Mouse (Mus musculus): Measurements from ENCODE around the gene Ndel1.

The Ndel1 gene

DNA sequence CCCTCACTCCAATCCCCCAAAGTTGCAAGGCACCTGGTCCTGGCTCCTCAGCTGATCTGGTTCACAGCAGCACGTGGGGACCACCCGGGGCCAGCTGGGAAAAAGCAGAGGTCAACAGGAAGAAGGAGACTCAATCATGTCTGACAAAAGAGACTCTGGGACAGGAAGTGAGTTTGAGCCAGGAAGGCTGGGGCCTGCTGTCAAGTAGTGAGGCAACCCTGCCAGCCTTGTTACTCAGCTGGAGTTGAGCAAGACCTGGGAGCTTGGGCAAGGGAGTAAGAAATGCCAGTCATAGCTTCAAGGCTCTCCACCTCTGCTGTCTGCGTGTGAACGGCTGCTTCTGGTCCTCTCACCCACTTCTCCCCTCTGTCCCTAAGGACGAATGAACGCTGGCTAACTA is at the start of gene Ndel1:
Gene Ndel1, minus strand, starts transcription at position 111 of the 400 bp plus-strand sequence.
- in situ Hi-C loops (cut with MboI, MseI), result no loop called here

DNA sequence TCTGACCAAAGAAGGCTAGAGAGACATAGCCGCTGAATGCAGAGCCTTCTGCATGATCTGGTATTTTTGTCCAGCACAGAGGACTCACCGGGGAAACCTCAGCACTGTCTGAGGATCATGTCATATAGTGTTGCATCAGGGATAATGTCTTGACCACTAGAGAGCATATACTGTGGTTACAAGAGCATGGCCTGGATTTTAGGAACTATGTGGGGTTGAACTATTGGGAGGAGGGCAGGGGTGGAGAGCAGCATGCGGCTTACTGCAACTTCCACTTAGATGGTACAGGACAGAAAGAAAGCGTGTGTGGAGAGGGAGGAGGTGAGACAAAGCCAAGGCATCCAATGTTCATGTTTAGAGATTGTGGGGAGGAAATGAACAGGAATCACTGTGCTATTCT is 42.9 kb upstream of the Ndel1 start:
- in situ Hi-C loops (cut with MboI, MseI), result loop anchor here (5.0 kb wide), 2 partner anchors 33 to 73 kb away; no protein-coding TSS in a partner anchor

- in situ Hi-C loops (cut with MboI, MseI), result loop anchor here (5.0 kb wide), 2 partner anchors 36 to 76 kb away; no protein-coding TSS in a partner anchor
Observed at GRCm38 (mm10) chr11:68911531-68912177, 40.0 kb upstream of the Ndel1 start.

- in situ Hi-C loops (cut with MboI, MseI), result no loop called here
Observed at GRCm38 (mm10) chr11:68908846-68909503, 37.3 kb upstream of the Ndel1 start.

DNA sequence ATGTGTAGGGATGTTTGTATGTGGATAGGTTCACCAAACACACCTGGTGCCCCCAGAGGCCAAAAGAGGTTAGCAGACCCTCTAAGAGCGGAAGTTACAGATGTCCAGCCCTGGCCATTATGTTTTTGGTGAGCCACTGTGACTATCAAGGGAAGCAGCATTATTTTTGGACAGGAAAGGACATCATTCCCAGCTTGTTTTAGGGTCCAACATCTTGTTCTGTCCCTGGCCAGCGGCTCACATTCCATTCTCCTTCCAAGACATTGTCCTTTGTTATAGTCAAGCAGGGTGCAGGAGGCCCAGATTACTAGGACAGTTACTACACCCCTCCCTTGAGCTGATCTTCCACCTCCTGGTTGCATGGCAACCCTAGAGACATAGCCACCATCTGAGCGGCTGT is 35.6 kb upstream of the Ndel1 start:
- in situ Hi-C loops (cut with MboI, MseI), result no loop called here

- in situ Hi-C loops (cut with MboI, MseI), result no loop called here
Observed at GRCm38 (mm10) chr11:68906461-68906790, 34.8 kb upstream of the Ndel1 start.

GRCm38 (mm10) chr11:68905665-68906460 is 34.2 kb upstream of the Ndel1 start:
- in situ Hi-C loops (cut with MboI, MseI), result no loop called here

DNA sequence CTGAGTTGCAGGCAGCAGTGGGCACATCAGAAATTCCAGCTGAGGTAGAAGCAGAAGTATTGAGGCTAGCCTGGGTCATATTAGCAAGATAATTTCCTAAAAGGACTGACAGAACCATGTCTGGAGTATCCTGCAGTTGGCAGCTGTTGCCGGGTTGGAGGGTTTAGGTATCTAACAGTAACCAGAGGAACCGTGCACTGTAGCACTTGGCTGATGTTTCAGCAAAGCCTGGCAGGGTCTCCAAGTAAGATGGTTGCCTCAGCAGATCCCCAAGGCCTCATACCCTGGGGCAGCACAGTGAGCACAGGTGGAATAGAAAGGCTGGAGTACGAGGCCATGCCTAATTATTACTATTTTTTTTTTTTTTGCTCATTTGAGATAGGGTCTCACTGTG is 33.5 kb upstream of the Ndel1 start:
- in situ Hi-C loops (cut with MboI, MseI), result no loop called here

- in situ Hi-C loops (cut with MboI, MseI), result no loop called here
Observed at GRCm38 (mm10) chr11:68904375-68905137, 32.9 kb upstream of the Ndel1 start.

- in situ Hi-C loops (cut with MboI, MseI), result no loop called here
Observed at GRCm38 (mm10) chr11:68903775-68904174, 32.1 kb upstream of the Ndel1 start.

- in situ Hi-C loops (cut with MboI, MseI), result no loop called here
Observed at GRCm38 (mm10) chr11:68902823-68903222, 31.2 kb upstream of the Ndel1 start.

DNA sequence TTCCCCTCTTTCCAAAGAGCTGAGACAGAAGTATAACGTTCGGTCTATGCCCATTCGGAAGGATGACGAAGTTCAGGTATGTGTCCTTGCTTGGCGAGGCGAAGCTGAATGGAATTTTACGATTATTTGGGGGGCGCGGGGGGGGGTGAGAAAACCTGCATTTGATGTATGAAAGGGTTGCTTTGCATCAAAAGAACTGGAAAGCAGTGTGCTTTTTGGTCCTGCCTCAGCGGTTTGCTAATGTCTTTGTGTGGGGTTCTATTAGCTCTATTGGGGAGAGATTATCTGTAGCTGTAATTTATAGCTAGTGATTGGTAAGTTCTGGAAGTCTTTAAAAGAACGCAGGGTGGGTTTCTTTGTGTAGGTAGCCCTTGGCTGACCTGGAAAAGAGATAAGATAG is 30.7 kb upstream of the Ndel1 start:
- in situ Hi-C loops (cut with MboI, MseI), result no loop called here

DNA sequence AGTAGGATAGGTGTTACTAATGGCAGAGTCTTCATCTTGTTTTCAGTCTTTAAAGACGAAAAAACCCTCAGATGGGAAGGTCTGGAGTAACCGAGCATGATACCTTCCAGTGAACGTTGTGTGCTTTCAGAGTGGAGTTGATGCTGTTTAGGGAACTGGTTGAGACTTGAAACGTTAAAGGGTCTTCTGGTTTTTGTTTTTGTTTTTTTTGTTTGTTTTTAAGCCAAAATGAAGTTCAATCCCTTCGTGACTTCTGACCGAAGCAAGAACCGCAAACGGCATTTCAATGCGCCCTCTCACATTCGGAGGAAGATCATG is 30.3 kb upstream of the Ndel1 start:
- in situ Hi-C loops (cut with MboI, MseI), result no loop called here

- in situ Hi-C loops (cut with MboI, MseI), result no loop called here
Observed at GRCm38 (mm10) chr11:68901351-68902046, 29.8 kb upstream of the Ndel1 start, which contains the start of gene Rpl26. Gene Rpl26 (plus strand): TSS chr11:68901583.

DNA sequence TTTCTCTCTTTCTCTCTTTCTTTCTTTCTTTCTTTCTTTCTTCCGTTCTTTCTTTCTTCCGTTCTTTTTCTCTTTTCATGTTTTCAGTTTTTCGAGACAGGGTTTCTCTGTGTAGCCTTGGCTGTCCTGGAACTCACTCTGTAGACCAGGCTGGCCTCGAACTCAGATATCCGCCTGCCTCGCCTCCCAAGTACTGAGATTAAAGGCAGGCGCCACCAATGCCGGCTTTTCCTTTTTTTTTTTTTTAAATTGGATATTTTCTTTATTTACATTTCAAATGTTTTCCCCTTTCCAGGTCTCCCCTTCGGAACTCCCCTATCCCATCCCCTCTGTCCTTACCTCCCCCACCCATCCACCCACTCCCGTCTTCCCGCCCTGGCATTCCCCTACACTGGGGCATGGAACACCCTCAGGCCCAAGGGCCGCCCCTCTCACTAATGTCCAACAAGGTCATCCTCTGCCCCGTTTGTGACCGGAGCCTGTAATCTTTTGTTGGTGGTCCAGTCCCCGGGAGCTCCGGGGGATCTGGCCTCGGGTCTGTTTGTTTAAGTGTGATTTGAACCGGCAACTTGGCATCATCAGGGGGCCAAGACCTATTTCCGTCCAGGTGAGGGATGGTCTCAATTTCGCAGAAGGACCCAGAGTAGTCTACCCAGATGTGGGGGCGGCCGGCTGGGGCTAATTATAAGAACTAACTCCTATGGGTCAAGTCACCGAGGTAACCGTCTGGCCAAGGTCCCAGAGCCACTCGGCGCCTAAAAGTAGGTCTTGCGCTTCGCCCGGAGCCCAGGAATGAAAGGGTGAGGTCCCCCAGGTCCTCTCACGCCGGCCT is 29.1 kb upstream of the Ndel1 start:
- in situ Hi-C loops (cut with MboI, MseI), result no loop called here

DNA sequence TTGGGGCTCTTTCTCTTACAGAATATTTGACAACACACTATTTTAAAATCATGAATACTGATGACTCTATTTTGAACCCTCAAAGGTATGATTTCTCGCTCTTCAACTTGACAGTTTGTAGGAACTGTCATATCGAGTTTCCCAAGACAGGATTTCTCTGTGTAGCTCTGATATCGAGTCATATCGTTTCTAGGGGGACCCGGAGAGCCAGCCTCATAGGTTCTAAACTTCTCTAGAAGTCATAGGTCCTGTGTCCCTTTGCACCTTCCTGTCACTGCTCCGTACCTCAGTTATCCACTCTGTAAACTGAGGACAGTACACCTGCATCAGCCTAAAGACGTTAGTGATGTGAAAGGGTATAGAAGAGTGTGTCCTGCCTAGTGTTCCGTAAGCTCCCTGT is 28.2 kb upstream of the Ndel1 start:
- in situ Hi-C loops (cut with MboI, MseI), result no loop called here

DNA sequence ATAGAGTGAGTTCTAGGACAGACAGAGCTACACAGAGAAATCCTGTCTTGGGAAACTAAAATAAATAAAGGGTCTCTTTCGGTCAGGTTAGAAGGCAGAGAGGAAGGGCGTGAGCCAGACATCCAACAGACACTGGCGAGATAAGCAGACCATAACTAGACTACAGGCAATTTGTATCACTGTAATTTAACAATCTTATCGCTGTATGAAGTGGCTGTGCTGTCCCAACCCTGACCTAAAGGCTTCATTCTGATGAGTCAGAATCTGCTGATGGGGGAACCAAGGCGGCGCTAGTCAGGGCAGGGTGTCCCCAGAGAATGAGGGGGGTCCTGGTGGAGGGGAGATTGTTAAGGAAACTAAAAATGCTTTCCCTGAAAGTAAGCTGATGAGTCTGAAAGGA is 27.1 kb upstream of the Ndel1 start:
- in situ Hi-C loops (cut with MboI, MseI), result no loop called here

- in situ Hi-C loops (cut with MboI, MseI), result no loop called here
Observed at GRCm38 (mm10) chr11:68897838-68898237, 26.2 kb upstream of the Ndel1 start.

GRCm38 (mm10) chr11:68897120-68897519 is 25.5 kb upstream of the Ndel1 start:
- in situ Hi-C loops (cut with MboI, MseI), result no loop called here

GRCm38 (mm10) chr11:68896247-68896646 is 24.6 kb upstream of the Ndel1 start:
- in situ Hi-C loops (cut with MboI, MseI), result no loop called here
